Mouse (Mus musculus) lung, postnatal 0 days (tissue): ENCODE results near the gene Serpina3b.
"Not testable (repeated sequence)": the region's sequence is repeated elsewhere in the genome, so short reads cannot be mapped to it uniquely, and the experiment has no call there.

Experiments used
- CTCF ChIP-seq: IDR thresholded peaks from 2 replicates; pipeline ENCODE4 v1.5.1; 2016; ENCODE audit warnings: antibody characterized with exemption, mild to moderate bottlenecking
- EP300 ChIP-seq: IDR thresholded peaks from 2 replicates; pipeline ENCODE4 v1.6.1; 2016; ENCODE audit warnings: antibody characterized with exemption, mild to moderate bottlenecking, control low read depth

- TF ChIP-seq EP300, CTCF: not testable (repeated sequence)
These were observed 15.5 kb upstream of the Serpina3b start, which contains the start of gene Serpina3a for GRCm38 (mm10) chr12:104112333-104112732.
